Mouse (Mus musculus): Measurements from ENCODE around the gene Esp15. TPM values are rescaled to one million over a fixed set of nuclear protein-coding genes. Genes with fewer than 3 reads are reported as not detected.
"Not testable (repeated sequence)": the region's sequence is repeated elsewhere in the genome, so short reads cannot be mapped to it uniquely, and the experiment has no call there.

Esp15 gene
- not detected in 2 replicates for polyA plus RNA-seq (2015; fragmentation: Nextera tagmentation; extraction: Ambion mirVana)

DNA sequence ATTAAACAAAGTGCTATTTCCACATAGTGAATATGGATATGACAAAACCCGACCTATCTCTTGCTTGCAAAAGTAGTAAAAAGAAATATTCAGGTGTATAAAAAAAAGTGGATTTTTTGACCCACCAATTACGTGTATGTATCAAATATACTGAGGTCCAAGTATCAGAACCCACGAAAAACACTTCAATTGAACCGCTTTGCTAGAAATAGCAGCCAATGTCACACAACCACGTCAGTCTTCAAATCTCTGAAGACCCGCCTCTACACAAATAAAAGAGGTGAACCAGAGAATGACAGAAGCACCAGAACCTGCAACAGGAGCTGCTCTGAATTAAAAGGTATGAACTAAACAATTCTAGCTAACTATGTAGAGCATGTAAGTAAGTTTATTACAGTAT, at the start of gene Esp15:
Esp15 (plus strand) TSS at position 301 of the 400 bp plus-strand sequence.
- not testable (repeated sequence) for H3K9ac ChIP-seq (replicated peaks); H3K27me3 ChIP-seq; ATAC-seq; H3K27ac ChIP-seq; H3K4me1 ChIP-seq (replicated peaks); H3K9me3 ChIP-seq; H3K4me3 ChIP-seq (replicated peaks); H3K36me3 ChIP-seq; H3K4me2 ChIP-seq (replicated peaks)
- WGBS = 77% methylated on average over 6 of the region's 6 CpGs

DNA sequence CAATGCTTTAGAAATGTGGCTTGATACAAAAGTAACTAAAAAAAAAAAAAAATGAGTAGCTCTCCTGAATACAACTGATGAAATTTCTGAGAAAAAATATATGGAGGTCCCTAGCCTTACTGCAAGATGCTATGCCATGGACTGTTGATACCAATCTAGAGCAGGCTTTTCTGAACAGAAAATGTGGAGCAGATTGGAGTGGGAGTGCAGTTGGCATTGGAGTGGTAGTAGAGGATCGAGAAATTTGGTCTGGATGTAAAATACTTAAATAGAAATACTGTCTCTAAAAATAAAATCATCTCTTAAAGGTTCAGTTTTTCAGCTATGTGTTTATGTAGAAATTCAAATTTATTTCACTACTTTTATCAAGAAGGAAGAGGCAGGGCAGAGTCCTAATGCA, 49.2 kb upstream of the Esp15 start:
- no peak overlapping the region for H3K4me2 ChIP-seq (replicated peaks)
- 53% methylated on average over 1 of the region's 1 CpGs for WGBS
- H3K9me3 ChIP-seq = peaks cover 11% of the 10 kb centered on the region
- no peak overlapping the region for H3K27ac ChIP-seq
- no peaks in the 10 kb centered on the region for H3K36me3 ChIP-seq
- H3K27me3 ChIP-seq = no peaks in the 10 kb centered on the region
- ATAC-seq = no peak
- H3K9ac ChIP-seq (replicated peaks) = no peak overlapping the region
- no peaks in the 10 kb centered on the region for H3K4me1 ChIP-seq (replicated peaks)
- H3K4me3 ChIP-seq (replicated peaks) = no peak overlapping the region

Other genes with a start within 250 kb of the Esp15 start
- not detected in 2 replicates for gene Esp18, start 234.6 kb upstream of the Esp15 start, polyA plus RNA-seq (2015; fragmentation: Nextera tagmentation; extraction: Ambion mirVana)
- gene Esp16, start 104.8 kb upstream of the Esp15 start, polyA plus RNA-seq (2015; fragmentation: Nextera tagmentation; extraction: Ambion mirVana) = not detected in 2 replicates

Measured in midbrain, embryonic 13.5 days (tissue).